Mouse (Mus musculus): ENCODE measurements around the gene Tbca.

DNA sequence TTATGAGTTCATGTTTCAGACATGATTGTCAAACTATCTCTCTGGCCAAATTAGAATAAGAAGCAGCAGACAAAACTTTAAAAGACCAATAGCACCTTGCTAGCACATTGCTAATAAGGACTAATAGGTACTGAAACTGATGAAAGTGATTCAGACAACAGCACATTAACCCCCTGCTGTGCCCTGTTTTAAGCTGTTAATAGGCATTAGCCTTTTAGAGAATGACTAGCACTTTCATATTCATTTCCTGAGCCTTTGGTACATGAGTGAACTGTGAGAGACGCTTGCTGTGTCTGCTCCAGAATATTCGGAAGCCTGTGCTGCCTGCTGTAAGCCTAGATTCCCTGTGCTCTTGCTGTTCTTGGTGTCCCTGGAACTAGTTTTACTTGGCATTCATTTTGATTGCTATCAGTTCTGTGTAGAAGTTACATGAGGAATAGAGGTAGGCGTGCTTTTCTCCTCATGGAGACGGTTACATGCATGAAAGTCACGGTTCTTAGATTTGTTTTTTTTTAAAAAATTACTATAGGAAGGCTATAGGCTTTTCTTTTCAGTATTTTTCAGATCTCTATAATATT lies 14.9 kb downstream of the Tbca start:
- TF ChIP-seq CHD2 (IDR thresholded peaks at IDR 0.05; ENCODE audit: low read depth, low read length) (no peak), ZC3H11A (IDR thresholded peaks at IDR 0.05; ENCODE audit: borderline replicate concordance, low read depth, low read length) (no peak), HCFC1 (IDR thresholded peaks at IDR 0.05; ENCODE audit: borderline replicate concordance, insufficient read depth, low read length) (no peak), ZNF384 (IDR thresholded peaks at IDR 0.05; ENCODE audit: low read depth, low read length) (no peak), MAFK (IDR thresholded peaks at IDR 0.05; ENCODE audit: insufficient read depth, low read depth, low read length) (no peak)

Measured in ES-E14 (cell line).